Mouse (Mus musculus): ENCODE results near the gene Gls2.

DNA sequence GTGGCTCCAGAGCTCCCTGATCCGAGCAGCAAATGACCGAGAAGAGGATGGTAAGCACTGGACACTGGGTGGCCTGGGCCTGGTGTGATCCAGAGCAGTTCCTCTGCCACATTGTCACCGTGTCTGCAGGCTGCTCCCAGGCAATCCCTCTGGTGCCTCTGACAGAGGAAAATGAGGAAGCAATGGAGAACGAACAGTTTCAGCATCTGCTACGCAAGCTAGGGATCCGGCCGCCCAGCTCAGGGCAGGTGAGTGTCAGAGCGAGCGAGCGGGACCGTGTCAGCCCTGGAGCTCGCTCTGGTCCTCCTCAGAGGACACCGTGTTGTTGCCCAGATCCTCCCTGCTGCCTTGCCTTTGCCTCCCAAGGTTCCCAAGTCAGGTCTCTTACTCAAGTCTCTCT is 56.3 kb downstream of the Gls2 start:
- TF ChIP-seq CTCF (IDR thresholded peaks at IDR 0.05; ENCODE audit: low read depth, low read length) = no peak
- no peak for TF ChIP-seq POLR2A (IDR thresholded peaks at IDR 0.05; ENCODE audit: insufficient read depth, low read length)
- no peak for TF ChIP-seq EP300 (IDR thresholded peaks at IDR 0.05; ENCODE audit: insufficient read depth, low read depth, low read length)

All from ES-Bruce4 (cell line).